Mouse (Mus musculus) adrenal gland, postnatal 25 days (tissue): Measurements from ENCODE around the gene Zbtb21. TPM values are rescaled to one million over a fixed set of nuclear protein-coding genes. Genes with fewer than 3 reads are reported as not detected.

Experiments used
- total RNA-seq: library from RNA; stranded (reverse); gene quantifications from 2 replicates; pipeline ENCODE4 v1.2.3, GENCODE M21; 2021

The Zbtb21 gene
- total RNA-seq, 1 experiment from 2014 or later: 35.4 TPM

Other genes starting within 250 kb of the Zbtb21 start
- 0.33 and 0.43 TPM in 2 replicates for gene Ripk4, start 198.8 kb downstream of the Zbtb21 start, total RNA-seq
- 11.9 and 14.5 TPM in 2 replicates for gene Prdm15, start 110.8 kb downstream of the Zbtb21 start, total RNA-seq
- 24.7 and 25.2 TPM in 2 replicates for gene C2cd2, start within 50 bp of the Zbtb21 start, total RNA-seq
- 45.3 and 48.6 TPM in 2 replicates for gene B230307C23Rik, start 34.7 kb upstream of the Zbtb21 start, total RNA-seq
- gene A630089N07Rik, start 119.8 kb upstream of the Zbtb21 start, total RNA-seq: 9.9 and 12.5 TPM in 2 replicates